Mouse (Mus musculus): ENCODE data around the gene Pcsk2. TPM values are rescaled to one million over a fixed set of nuclear protein-coding genes. Genes with fewer than 3 reads are reported as not detected.
A peak's percentile ranks its signal among the peaks of the same experiment; 100 is the strongest.

Gene Pcsk2
- polyA plus RNA-seq, 1 experiment = 0.25 TPM

GRCm38 (mm10) chr2:143852295-143853275 lies 306.6 kb downstream of the Pcsk2 start:
- no peak for DNase-seq
- no peak overlapping the region for H3K4me3 ChIP-seq (replicated peaks; ENCODE audit: extremely low read depth, low read depth, low read length)
- WGBS = 38% methylated on average over 18 of the region's 18 CpGs
- no peak for TF ChIP-seq CTCF (IDR thresholded peaks at IDR 0.05; ENCODE audit: insufficient read depth, low read length)
- TF ChIP-seq POLR2A (IDR thresholded peaks at IDR 0.05; ENCODE audit: borderline replicate concordance, extremely low read depth, low read depth, low read length) = no peak
- H3K4me1 ChIP-seq (ENCODE audit: control insufficient read depth, insufficient read depth, low read length) = peaks cover 7% of the 10 kb centered on the region

GRCm38 (mm10) chr2:143853447-143853846 lies 307.5 kb downstream of the Pcsk2 start:
- TF ChIP-seq CTCF (IDR thresholded peaks at IDR 0.05; ENCODE audit: insufficient read depth, low read length) (no peak), POLR2A (IDR thresholded peaks at IDR 0.05; ENCODE audit: borderline replicate concordance, extremely low read depth, low read depth, low read length) (no peak)
- H3K4me1 ChIP-seq (ENCODE audit: control insufficient read depth, insufficient read depth, low read length) = peaks cover 7% of the 10 kb centered on the region
- no peak overlapping the region for H3K4me3 ChIP-seq (replicated peaks; ENCODE audit: extremely low read depth, low read depth, low read length)
- DNase-seq = no peak
- 52% methylated on average over 4 of the region's 4 CpGs for WGBS

GRCm38 (mm10) chr2:143859166-143859565 lies 313.2 kb downstream of the Pcsk2 start:
- peaks cover 3% of the 10 kb centered on the region; the same call in 1 of the 2 replicates for H3K4me1 ChIP-seq (ENCODE audit: control insufficient read depth, insufficient read depth, low read length)
- 80% methylated on average over 2 of the region's 2 CpGs for WGBS
- no peak for TF ChIP-seq POLR2A (IDR thresholded peaks at IDR 0.05; ENCODE audit: borderline replicate concordance, extremely low read depth, low read depth, low read length)
- TF ChIP-seq CTCF (IDR thresholded peaks at IDR 0.05; ENCODE audit: insufficient read depth, low read length) = no peak
- no peak overlapping the region for H3K4me3 ChIP-seq (replicated peaks; ENCODE audit: extremely low read depth, low read depth, low read length)
- no peak for DNase-seq

- H3K4me1 ChIP-seq (ENCODE audit: control insufficient read depth, insufficient read depth, low read length) = peaks cover 4% of the 10 kb centered on the region; the same call in 1 of the 2 replicates
- peak within 1 kb of the TSS; percentile 13 for H3K4me3 ChIP-seq (replicated peaks; ENCODE audit: extremely low read depth, low read depth, low read length)
- 5% methylated on average over 86 of the region's 86 CpGs for WGBS
- DNase-seq = peak; percentile 45
- TF ChIP-seq POLR2A (IDR thresholded peaks at IDR 0.05; ENCODE audit: borderline replicate concordance, extremely low read depth, low read depth, low read length) (no peak), CTCF (IDR thresholded peaks at IDR 0.05; ENCODE audit: insufficient read depth, low read length) (no peak)
These were observed 316.7 kb downstream of the Pcsk2 start, which contains the start of gene Bfsp1 for GRCm38 (mm10) chr2:143862484-143863231. Bfsp1 (minus strand) TSS chr2:143863173.

GRCm38 (mm10) chr2:143864600-143864999 lies 318.6 kb downstream of the Pcsk2 start:
- WGBS = 54% methylated on average over 8 of the region's 8 CpGs
- Histone ChIP-seq H3K4me1 (ENCODE audit: control insufficient read depth, insufficient read depth, low read length) (peaks cover 4% of the 10 kb centered on the region; the same call in 1 of the 2 replicates), H3K4me3 (replicated peaks; ENCODE audit: extremely low read depth, low read depth, low read length) (no peak overlapping the region)
- no peak for DNase-seq
- no peak for TF ChIP-seq POLR2A (IDR thresholded peaks at IDR 0.05; ENCODE audit: borderline replicate concordance, extremely low read depth, low read depth, low read length)
- no peak for TF ChIP-seq CTCF (IDR thresholded peaks at IDR 0.05; ENCODE audit: insufficient read depth, low read length)

All from lung, adult 2 months (tissue).